Mouse (Mus musculus): ENCODE measurements around the gene Rras. TPM values are rescaled to one million over a fixed set of nuclear protein-coding genes. Genes with fewer than 3 reads are reported as not detected.

Gene Rras
- polyA plus RNA-seq (2012; ENCODE audit: insufficient read depth, insufficient read length, missing spikeins): 76.5 and 82.6 TPM in 2 replicates

DNA sequence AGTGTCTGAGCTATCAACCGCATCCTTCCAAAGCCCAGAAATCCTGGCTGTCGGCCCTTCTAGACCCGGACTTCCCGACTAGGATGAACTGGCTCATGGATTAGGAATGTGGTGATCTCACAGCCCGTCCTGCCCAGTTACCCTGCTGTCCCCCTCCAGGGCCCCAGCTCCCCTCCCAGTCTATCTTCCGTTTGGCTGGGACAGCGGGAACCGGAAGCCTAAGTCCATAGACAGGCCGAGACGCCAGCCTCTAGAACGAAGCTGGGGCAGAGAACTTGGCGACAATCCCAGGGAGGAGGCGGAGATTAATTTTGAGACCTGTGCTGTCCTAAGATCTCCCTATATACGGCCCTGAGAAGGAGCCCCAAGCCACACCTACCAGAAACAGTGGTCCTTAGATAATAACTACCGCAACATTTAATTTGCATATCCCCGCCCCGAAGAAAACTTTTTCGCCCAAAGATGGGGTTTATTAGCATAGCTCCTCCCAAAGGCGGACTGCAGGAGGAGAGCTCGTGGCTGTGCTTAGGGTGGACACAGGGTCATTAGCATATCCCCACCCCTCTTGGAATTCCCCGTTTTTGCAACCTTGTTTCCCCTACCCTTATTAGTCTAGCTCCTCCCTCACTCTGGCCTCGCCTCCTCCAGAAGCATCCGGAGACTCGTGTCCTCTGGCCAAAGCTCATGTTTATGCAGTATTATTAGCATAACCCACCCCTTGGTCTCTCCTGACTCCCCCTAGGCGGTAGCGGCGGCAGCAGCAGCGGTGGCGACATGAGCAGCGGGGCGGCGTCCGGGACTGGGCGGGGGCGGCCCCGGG lies at the start of gene Rras:
Rras (plus strand) TSS at position 720 of the 820 bp plus-strand sequence.
- Histone ChIP-seq H3K4me3 (ENCODE audit: insufficient read depth, low read depth, low read length) (peak within 1 kb of the TSS; percentile 70), H3K4me1 (ENCODE audit: control insufficient read depth, insufficient read depth, insufficient read length, low read length) (peaks cover 6% of the 10 kb centered on the region; the same call in 1 of the 2 replicates), H3K27ac (replicated peaks; ENCODE audit: low read depth, low read length) (peak within 1 kb of the TSS; percentile 100)

DNA sequence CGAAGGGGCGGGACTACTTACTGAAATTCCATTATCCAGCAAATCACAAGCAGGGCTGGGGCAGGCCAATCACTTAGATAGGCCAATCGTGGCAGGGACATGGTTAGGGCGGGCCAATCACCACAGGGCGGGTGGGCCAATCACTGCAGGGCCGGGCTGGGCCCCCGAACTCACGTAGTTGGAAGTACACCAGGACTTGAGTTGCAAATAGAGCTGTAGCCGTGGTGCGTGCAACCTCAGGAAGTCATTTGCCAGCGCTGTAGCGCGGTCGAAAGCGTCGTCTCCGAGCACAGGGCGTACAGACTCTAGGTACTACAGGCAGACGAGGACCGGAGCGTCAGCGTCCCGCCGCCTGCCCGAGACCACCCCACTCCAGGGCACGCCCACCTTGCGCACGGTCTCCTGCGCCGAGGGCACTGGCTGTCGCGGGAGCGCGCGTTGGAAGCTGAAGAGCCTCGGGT lies 47.5 kb upstream of the Rras start:
- H3K27ac ChIP-seq (replicated peaks; ENCODE audit: low read depth, low read length): no peak overlapping the region
- no peaks in the 10 kb centered on the region for H3K4me1 ChIP-seq (ENCODE audit: control insufficient read depth, insufficient read depth, insufficient read length, low read length)
- H3K4me3 ChIP-seq (ENCODE audit: insufficient read depth, low read depth, low read length): peak overlapping the region; percentile 59

DNA sequence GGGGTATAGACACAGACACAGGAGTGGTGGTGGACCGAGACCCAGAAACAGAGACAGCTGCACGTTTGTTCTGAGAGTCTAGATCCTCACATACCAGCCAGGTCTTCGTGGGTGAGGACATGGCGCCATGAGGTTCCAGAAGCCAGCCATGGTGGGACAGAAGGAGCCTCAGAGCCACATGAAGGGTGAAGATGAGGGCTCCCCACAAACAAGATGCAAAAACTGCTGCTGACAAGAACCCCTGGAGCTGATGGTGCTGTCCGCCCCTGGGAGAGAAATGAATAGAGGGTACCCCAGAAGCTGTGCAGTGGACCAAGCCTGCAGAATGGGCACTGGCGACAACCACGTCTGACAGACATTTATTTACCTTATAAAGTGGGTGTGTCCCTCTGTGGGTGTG lies 46.6 kb upstream of the Rras start:
- Histone ChIP-seq H3K4me3 (ENCODE audit: insufficient read depth, low read depth, low read length) (peak overlapping the region; percentile 59; the same call in 1 of the 2 replicates), H3K27ac (replicated peaks; ENCODE audit: low read depth, low read length) (no peak overlapping the region)

GRCm38 (mm10) chr7:44973415-44974130 lies 44.2 kb upstream of the Rras start:
- peak overlapping the region; percentile 59; the same call in 1 of the 2 replicates for H3K4me3 ChIP-seq (ENCODE audit: insufficient read depth, low read depth, low read length)
- H3K27ac ChIP-seq (replicated peaks; ENCODE audit: low read depth, low read length): no peak overlapping the region
- no peaks in the 10 kb centered on the region for H3K4me1 ChIP-seq (ENCODE audit: control insufficient read depth, insufficient read depth, insufficient read length, low read length)

More for the DNA sequence above, 46.6 kb upstream of the Rras start:
- H3K4me1 ChIP-seq (ENCODE audit: control insufficient read depth, insufficient read depth, insufficient read length, low read length): no peaks in the 10 kb centered on the region

- H3K27ac ChIP-seq (replicated peaks; ENCODE audit: low read depth, low read length): no peak within 1 kb of the TSS
- no peaks in the 10 kb centered on the region for H3K4me1 ChIP-seq (ENCODE audit: control insufficient read depth, insufficient read depth, insufficient read length, low read length)
- peak within 1 kb of the TSS; percentile 59 for H3K4me3 ChIP-seq (ENCODE audit: insufficient read depth, low read depth, low read length)
These were observed 43.2 kb upstream of the Rras start, which contains the start of gene Cpt1c for GRCm38 (mm10) chr7:44974383-44975116. Cpt1c (minus strand) TSS chr7:44974851.

DNA sequence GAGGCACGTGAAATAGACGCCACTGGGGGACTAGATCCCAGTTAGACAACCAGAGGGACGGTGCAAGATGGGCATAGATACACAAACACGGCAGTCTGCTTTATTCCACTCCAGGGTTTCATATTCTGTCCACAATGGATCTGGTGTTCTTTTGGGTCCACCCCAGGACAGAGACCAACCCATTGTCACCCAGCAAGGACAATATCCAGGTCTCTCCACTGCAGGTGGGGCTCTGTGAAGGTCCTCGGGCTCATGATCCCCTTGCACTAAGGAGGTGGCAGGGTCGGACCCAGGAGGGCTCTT lies 42.7 kb upstream of the Rras start:
- Histone ChIP-seq H3K4me3 (ENCODE audit: insufficient read depth, low read depth, low read length) (no peak overlapping the region), H3K4me1 (ENCODE audit: control insufficient read depth, insufficient read depth, insufficient read length, low read length) (no peaks in the 10 kb centered on the region), H3K27ac (replicated peaks; ENCODE audit: low read depth, low read length) (no peak overlapping the region)

GRCm38 (mm10) chr7:44978300-44978699 lies 39.5 kb upstream of the Rras start:
- Histone ChIP-seq H3K4me3 (ENCODE audit: insufficient read depth, low read depth, low read length) (no peak overlapping the region), H3K4me1 (ENCODE audit: control insufficient read depth, insufficient read depth, insufficient read length, low read length) (no peaks in the 10 kb centered on the region), H3K27ac (replicated peaks; ENCODE audit: low read depth, low read length) (no peak overlapping the region)

DNA sequence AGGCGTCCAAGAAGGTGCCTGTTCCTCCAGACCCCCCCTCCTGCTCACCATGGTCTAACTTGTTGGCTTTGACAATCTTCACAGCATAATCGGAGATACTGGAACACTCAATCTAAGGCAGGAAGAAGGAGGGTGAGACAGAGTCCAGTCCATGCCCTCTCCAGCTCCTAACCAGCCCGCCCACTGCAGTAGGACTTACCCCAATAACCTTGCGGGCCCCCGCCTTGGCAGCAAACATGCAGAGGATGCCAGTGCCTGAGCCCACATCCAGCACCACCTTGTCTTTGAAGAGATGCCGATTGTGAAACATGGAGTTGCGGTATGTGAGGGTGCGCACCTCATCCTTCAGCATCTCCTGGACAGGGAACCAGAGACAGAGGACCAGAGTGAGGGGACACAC lies 36.2 kb upstream of the Rras start:
- Histone ChIP-seq H3K4me1 (ENCODE audit: control insufficient read depth, insufficient read depth, insufficient read length, low read length) (no peaks in the 10 kb centered on the region), H3K4me3 (ENCODE audit: insufficient read depth, low read depth, low read length) (no peak overlapping the region), H3K27ac (replicated peaks; ENCODE audit: low read depth, low read length) (no peak overlapping the region)

DNA sequence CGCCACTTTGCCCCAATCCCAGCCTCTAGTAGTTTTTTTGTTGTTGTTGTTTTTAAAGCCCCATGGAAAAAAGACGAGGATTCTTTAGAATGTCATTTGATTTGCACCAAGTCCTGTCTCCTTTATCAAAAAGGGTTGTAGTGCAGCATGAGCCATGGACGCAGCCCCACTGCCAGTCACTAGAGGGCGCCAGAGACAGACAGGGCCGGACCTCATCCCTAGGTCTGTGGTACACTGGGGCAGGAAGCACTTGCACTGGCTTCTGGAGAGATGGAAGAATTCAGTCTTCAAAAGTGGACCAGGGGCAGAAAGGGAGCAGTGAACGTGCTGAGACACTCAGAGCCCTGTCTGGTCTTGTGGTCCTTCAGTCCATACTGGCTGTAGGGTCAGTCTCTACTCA lies 34.7 kb upstream of the Rras start:
- H3K4me3 ChIP-seq (ENCODE audit: insufficient read depth, low read depth, low read length): no peak overlapping the region
- no peak overlapping the region for H3K27ac ChIP-seq (replicated peaks; ENCODE audit: low read depth, low read length)
- H3K4me1 ChIP-seq (ENCODE audit: control insufficient read depth, insufficient read depth, insufficient read length, low read length): peaks cover 4% of the 10 kb centered on the region; the same call in 1 of the 2 replicates

GRCm38 (mm10) chr7:44983944-44984832 lies 33.6 kb upstream of the Rras start:
- H3K4me1 ChIP-seq (ENCODE audit: control insufficient read depth, insufficient read depth, insufficient read length, low read length): peaks cover 5% of the 10 kb centered on the region; the same call in 1 of the 2 replicates
- H3K27ac ChIP-seq (replicated peaks; ENCODE audit: low read depth, low read length): no peak overlapping the region
- no peak overlapping the region for H3K4me3 ChIP-seq (ENCODE audit: insufficient read depth, low read depth, low read length)

DNA sequence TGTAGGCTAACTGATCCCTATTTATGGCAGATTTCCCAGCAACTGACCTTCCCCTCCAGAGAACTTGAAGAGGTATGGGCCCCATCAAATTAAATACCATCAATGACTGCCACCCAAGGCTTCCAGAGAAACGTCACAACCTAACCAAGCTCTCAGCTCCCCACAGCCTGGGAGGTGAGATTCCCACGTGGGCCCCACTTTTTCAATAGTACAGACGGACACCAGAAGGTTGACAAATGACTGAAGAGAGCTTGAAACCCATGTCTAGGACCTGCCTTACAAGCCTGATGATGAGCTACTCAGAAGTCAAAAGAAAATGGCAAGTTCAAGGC lies 33.0 kb upstream of the Rras start:
- H3K4me3 ChIP-seq (ENCODE audit: insufficient read depth, low read depth, low read length): no peak overlapping the region
- peaks cover 5% of the 10 kb centered on the region; the same call in 1 of the 2 replicates for H3K4me1 ChIP-seq (ENCODE audit: control insufficient read depth, insufficient read depth, insufficient read length, low read length)
- no peak overlapping the region; the same call in 1 of the 2 replicates for H3K27ac ChIP-seq (replicated peaks; ENCODE audit: low read depth, low read length)

DNA sequence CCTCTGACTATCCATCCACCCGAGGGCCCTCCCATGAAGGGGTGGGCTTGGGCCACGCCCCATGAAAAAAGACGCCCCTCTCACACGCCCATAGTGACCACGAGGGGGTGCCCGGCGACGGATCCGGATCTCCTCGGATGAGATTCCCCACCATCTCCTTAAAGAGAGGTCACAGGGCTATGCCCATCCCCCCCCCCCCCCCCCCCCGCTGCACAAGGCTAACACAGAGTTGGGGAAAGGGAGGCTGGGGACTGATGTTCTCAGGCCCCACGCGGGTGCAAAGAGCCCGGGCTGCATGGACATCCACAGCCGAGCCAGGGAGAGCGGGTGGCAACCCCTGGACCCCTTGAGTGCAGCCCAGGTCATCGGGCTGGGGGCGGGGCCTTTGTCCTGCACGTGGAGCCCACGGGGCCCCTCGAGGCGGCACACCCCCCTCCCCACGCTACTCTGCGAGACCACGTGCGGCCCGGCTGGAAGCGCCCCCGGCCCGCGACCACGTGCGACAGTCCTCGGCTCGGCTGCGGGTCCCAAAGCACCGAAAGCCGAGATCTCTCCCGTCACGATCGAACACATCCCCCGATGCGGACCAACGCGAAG lies 32.1 kb upstream of the Rras start:
- Histone ChIP-seq H3K27ac (replicated peaks; ENCODE audit: low read depth, low read length) (peak overlapping the region; percentile 78), H3K4me3 (ENCODE audit: insufficient read depth, low read depth, low read length) (peak overlapping the region; percentile 92), H3K4me1 (ENCODE audit: control insufficient read depth, insufficient read depth, insufficient read length, low read length) (peaks cover 5% of the 10 kb centered on the region; the same call in 1 of the 2 replicates)

DNA sequence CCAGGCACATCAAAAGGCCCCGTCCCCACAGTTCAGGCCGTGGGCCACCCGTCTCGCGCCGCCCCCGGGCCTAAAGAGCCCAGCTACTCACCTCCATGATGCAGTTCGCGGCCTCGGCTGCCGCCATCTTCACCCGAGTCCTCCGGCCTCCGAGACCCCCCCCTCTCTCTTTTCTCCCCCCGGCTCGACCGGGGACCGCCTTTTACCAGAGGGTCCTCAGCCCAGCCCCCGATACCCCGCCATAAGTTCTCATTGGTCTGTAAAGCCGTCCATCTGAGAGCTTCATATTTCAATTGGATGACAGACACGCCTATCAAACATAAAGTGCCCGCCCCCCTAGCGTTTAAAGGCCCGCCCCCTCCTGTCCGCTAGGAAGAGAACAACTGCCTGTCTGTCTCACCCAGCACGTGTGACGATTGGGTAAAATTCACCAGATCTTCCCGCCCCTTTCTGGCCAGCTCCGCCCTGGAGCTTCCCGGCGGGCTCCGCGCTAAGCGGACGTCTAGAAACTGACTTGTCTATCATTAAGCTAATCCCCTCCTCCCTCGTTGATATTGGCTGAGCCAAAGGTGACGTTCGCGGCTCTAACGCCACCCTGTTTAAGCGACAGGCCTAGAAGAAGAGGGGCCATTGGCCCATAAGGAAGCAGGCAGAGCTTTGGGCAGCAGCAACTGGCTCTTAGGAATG lies 31.4 kb upstream of the Rras start, which contains the start of gene Prmt1:
Prmt1 (minus strand) TSS at position 377 of the 687 bp plus-strand sequence.
- Histone ChIP-seq H3K4me1 (ENCODE audit: control insufficient read depth, insufficient read depth, insufficient read length, low read length) (peaks cover 5% of the 10 kb centered on the region; the same call in 1 of the 2 replicates), H3K4me3 (ENCODE audit: insufficient read depth, low read depth, low read length) (peak within 1 kb of the TSS; percentile 92), H3K27ac (replicated peaks; ENCODE audit: low read depth, low read length) (peak within 1 kb of the TSS; percentile 82)

All from brown adipose tissue, adult 24 weeks (tissue).